Mouse (Mus musculus): ENCODE results near the gene Ncf4. TPM values are rescaled to one million over a fixed set of nuclear protein-coding genes. Genes with fewer than 3 reads are reported as not detected.
"Not testable (repeated sequence)": the region's sequence is repeated elsewhere in the genome, so short reads cannot be mapped to it uniquely, and the experiment has no call there.

Ncf4 gene
- polyA plus RNA-seq, 1 experiment from 2014 or later: 4.7 TPM

DNA sequence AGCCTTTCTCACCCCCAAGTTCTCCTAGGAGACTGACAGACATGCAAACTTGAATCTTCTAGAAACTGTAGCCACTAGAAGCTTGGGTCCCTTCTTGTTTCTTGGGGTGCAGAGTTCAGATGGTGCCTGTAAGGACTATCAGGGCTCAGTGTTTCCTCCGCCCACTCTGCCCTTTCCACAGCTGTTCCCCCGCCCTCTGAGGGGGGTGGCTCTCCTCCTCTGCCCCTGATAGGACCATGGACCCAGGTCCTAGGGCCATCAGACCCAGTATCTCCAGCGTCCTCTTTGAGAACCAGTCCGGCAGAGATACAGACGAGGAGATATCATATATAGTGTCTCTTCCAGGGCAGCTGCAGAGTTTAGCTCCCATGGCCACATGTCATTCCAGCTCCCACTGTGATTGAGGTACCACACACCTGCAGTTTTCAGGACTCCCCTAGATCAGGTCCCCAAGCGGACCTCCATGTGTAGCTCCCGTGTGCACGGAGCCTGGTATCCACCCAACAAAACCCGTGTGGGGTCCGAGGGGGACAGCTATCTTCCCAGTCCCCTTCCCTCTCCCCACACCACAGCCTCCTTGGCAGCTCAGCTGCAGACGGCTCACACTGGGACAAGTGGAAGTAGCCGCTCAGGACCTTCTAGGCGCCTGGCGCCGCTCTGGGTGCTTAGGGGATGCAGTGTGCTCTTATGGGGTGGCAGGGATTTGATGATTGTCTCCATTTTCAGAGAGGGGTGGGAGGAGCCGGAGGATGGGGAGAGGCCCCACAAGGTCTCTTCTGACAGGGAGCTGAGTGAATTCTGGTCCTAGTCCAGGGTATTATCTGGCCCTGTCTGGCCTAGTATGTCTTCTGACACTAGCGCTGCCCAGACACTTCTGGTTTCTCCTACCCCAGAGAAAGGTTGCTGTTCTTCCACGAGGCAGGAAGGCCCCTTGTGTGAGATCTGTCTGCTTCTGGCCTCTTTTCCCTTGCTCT, 1.8 kb downstream of the Ncf4 start:
- Histone ChIP-seq H3K27me3 (ENCODE audit: control insufficient read depth, insufficient read depth, low read length) (no peaks in the 10 kb centered on the region), H3K27ac (ENCODE audit: low read depth, low read length) (no peak overlapping the region), H3K9ac (ENCODE audit: low read length) (no peak overlapping the region), H3K9me3 (ENCODE audit: control insufficient read depth, low read length) (no peaks in the 10 kb centered on the region), H3K4me1 (replicated peaks; ENCODE audit: control insufficient read depth, insufficient read depth, low read length) (no peaks in the 10 kb centered on the region), H3K36me3 (ENCODE audit: control insufficient read depth, insufficient read depth, low read length) (no peaks in the 10 kb centered on the region), H3K4me2 (ENCODE audit: low read depth, low read length, severe bottlenecking) (no peak overlapping the region), H3K4me3 (ENCODE audit: low read depth, low read length) (no peak overlapping the region)
- WGBS: 82% methylated on average over 18 of the region's 18 CpGs
- ATAC-seq (replicated peaks; ENCODE audit: low FRiP score) (no peak), DNase-seq (ENCODE audit: low spot score) (no peak)

DNA sequence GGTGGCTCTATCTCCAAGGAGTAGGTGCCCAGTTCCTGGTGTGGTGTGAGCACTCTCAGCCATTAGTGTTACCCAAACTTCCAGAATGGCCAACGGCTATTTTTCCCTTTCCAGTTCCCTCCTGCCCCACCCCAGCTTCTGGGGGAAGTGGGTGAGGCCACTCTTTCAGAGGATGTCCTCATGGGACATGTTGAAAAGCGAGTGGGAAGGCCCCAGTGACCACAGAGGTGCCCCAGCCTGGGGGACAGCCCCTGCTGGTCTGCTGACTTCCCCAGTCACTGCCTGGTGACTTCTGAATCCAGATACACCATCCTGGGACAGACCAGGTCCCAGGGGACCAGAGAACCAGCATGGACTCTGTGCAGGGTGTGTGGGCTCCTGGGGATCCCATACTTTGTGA, 3.1 kb downstream of the Ncf4 start:
- Histone ChIP-seq H3K27ac (ENCODE audit: low read depth, low read length) (no peak overlapping the region), H3K4me3 (ENCODE audit: low read depth, low read length) (no peak overlapping the region), H3K4me1 (replicated peaks; ENCODE audit: control insufficient read depth, insufficient read depth, low read length) (no peaks in the 10 kb centered on the region), H3K4me2 (ENCODE audit: low read depth, low read length, severe bottlenecking) (no peak overlapping the region), H3K9me3 (ENCODE audit: control insufficient read depth, low read length) (no peaks in the 10 kb centered on the region), H3K36me3 (ENCODE audit: control insufficient read depth, insufficient read depth, low read length) (no peaks in the 10 kb centered on the region), H3K9ac (ENCODE audit: low read length) (no peak overlapping the region), H3K27me3 (ENCODE audit: control insufficient read depth, insufficient read depth, low read length) (no peaks in the 10 kb centered on the region)
- WGBS: 72% methylated on average over 2 of the region's 2 CpGs
- ATAC-seq (replicated peaks; ENCODE audit: low FRiP score) (no peak), DNase-seq (ENCODE audit: low spot score) (no peak)

DNA sequence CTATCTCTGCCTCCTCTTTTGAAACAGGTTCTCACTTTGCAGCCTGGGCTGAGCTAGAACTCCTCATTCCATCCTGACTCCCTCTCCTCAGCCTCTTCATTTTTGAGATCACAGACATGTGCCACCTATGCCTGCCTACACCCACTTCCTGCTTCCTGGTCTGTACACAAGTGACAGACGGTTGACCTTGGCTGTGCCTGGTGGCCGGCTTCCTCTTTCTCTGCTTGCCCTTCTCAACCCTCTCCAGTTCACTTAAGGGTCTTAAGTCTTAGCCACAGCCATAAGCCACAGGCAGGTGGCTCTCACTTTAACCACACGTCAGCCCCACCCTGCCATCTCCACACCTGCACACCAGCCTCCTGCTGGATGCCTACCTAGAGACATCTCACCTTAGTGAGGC, 3.8 kb downstream of the Ncf4 start:
- DNase-seq (ENCODE audit: low spot score): no peak
- Histone ChIP-seq H3K4me2 (ENCODE audit: low read depth, low read length, severe bottlenecking) (no peak overlapping the region), H3K4me1 (replicated peaks; ENCODE audit: control insufficient read depth, insufficient read depth, low read length) (no peaks in the 10 kb centered on the region), H3K36me3 (ENCODE audit: control insufficient read depth, insufficient read depth, low read length) (no peaks in the 10 kb centered on the region), H3K9ac (ENCODE audit: low read length) (no peak overlapping the region), H3K27ac (ENCODE audit: low read depth, low read length) (no peak overlapping the region), H3K4me3 (ENCODE audit: low read depth, low read length) (no peak overlapping the region), H3K27me3 (ENCODE audit: control insufficient read depth, insufficient read depth, low read length) (no peaks in the 10 kb centered on the region), H3K9me3 (ENCODE audit: control insufficient read depth, low read length) (no peaks in the 10 kb centered on the region)
- WGBS: 81% methylated on average over 3 of the region's 3 CpGs
- no peak for ATAC-seq (replicated peaks; ENCODE audit: low FRiP score)

DNA sequence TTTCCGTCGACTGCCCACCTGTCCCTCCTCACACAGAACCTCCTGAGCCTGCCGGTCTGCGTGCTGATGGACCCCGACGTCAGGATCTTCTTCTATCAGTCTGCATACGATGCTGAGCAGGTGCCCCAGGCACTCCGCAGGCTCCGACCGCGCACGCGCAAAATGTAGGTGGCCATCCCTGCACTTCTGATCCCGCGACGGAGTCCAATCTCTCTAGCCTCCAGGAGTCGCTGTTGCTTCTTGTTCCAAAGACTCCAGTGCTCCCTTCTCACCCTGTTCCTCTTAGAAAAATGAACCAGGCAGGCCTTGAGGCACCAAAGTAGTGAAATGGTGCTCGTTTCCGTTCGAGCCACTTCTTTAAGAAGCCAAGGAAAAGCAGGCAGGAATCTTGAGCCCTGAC, 10.2 kb downstream of the Ncf4 start:
- Histone ChIP-seq H3K27ac (ENCODE audit: low read depth, low read length) (no peak overlapping the region), H3K9me3 (ENCODE audit: control insufficient read depth, low read length) (no peaks in the 10 kb centered on the region), H3K4me1 (replicated peaks; ENCODE audit: control insufficient read depth, insufficient read depth, low read length) (no peaks in the 10 kb centered on the region), H3K9ac (ENCODE audit: low read length) (no peak overlapping the region), H3K4me3 (ENCODE audit: low read depth, low read length) (no peak overlapping the region), H3K4me2 (ENCODE audit: low read depth, low read length, severe bottlenecking) (no peak overlapping the region), H3K27me3 (ENCODE audit: control insufficient read depth, insufficient read depth, low read length) (no peaks in the 10 kb centered on the region), H3K36me3 (ENCODE audit: control insufficient read depth, insufficient read depth, low read length) (no peaks in the 10 kb centered on the region)
- ATAC-seq (replicated peaks; ENCODE audit: low FRiP score) (no peak), DNase-seq (ENCODE audit: low spot score) (peak; percentile 69)
- 21% methylated on average over 20 of the region's 20 CpGs for WGBS

DNA sequence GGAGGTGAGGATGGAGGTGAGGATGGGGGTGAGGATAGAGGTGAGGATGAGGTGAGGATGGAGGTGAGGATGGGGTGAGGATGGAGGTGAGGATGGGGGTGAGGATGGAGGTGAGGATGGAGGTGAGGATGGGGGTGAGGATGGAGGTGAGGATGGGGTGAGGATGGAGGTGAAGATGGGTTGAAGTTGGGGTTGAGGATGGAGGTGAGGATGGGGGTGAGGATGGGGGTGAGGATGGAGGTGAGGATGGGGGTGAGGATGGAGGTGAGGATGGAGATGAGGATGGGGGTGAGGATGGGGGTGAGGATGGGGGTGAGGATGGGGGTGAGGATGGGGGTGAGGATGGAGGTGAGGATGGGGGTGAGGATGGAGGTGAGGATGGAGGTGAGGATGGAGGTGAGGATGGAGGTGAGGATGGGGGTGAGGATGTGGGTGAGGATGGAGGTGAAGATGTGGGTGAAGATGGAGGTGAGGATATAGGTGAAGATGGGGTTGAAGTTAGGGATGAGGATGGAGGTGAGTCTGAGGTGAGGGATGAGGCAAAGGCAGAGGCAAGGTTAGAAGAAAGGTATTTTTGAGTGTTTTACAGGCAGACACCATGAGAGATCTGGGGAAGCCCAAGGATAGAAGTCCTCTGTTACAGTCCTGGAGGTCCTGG, 12.1 kb downstream of the Ncf4 start:
- H3K9me3 ChIP-seq (ENCODE audit: control insufficient read depth, low read length); H3K36me3 ChIP-seq (ENCODE audit: control insufficient read depth, insufficient read depth, low read length); H3K27ac ChIP-seq (ENCODE audit: low read depth, low read length); H3K4me1 ChIP-seq (replicated peaks; ENCODE audit: control insufficient read depth, insufficient read depth, low read length); H3K9ac ChIP-seq (ENCODE audit: low read length); H3K27me3 ChIP-seq (ENCODE audit: control insufficient read depth, insufficient read depth, low read length); H3K4me2 ChIP-seq (ENCODE audit: low read depth, low read length, severe bottlenecking); ATAC-seq (replicated peaks; ENCODE audit: low FRiP score); H3K4me3 ChIP-seq (ENCODE audit: low read depth, low read length); DNase-seq (ENCODE audit: low spot score): not testable (repeated sequence)

DNA sequence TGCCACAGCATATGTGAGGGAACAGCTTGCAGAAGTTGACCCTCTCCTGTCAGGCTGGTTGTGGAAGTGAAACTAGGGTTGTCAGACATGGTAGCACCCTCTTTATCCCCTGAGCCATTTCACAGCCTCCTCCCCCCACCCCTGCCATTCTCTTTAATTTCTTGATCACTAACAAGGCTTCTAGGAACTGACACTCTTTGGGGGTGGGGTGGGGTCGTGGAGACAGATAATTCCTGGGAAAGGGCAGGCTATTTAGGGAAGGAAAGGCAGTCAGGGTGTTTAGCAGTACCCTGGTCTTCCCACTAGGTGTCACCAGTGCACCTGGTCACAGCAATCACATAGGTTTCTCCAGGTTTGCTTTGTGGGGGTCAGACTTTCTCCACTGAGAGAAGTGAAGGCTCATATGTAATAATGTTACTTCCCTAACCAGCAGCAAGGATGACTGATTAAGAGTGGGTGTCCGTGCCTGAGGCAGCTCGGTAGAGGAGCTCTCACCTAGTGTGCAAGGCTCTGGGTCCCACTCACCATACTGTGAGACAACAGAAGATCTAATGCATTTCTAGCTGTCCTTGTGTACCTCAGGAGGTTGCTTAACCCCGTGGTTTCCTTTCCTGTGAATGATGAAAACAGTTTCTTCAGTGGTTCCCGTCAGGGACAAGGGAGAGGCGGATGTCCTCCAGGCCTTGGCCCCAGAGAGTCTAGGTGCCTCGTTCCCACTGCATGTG, 12.9 kb downstream of the Ncf4 start:
- no peak for ATAC-seq (replicated peaks; ENCODE audit: low FRiP score)
- Histone ChIP-seq H3K36me3 (ENCODE audit: control insufficient read depth, insufficient read depth, low read length) (no peaks in the 10 kb centered on the region), H3K4me1 (replicated peaks; ENCODE audit: control insufficient read depth, insufficient read depth, low read length) (no peaks in the 10 kb centered on the region), H3K9me3 (ENCODE audit: control insufficient read depth, low read length) (no peaks in the 10 kb centered on the region), H3K27me3 (ENCODE audit: control insufficient read depth, insufficient read depth, low read length) (no peaks in the 10 kb centered on the region), H3K4me2 (ENCODE audit: low read depth, low read length, severe bottlenecking) (no peak overlapping the region), H3K27ac (ENCODE audit: low read depth, low read length) (no peak overlapping the region), H3K9ac (ENCODE audit: low read length) (no peak overlapping the region), H3K4me3 (ENCODE audit: low read depth, low read length) (no peak overlapping the region)
- DNase-seq (ENCODE audit: low spot score): peak; percentile 72
- 43% methylated on average over 7 of the region's 7 CpGs for WGBS

DNA sequence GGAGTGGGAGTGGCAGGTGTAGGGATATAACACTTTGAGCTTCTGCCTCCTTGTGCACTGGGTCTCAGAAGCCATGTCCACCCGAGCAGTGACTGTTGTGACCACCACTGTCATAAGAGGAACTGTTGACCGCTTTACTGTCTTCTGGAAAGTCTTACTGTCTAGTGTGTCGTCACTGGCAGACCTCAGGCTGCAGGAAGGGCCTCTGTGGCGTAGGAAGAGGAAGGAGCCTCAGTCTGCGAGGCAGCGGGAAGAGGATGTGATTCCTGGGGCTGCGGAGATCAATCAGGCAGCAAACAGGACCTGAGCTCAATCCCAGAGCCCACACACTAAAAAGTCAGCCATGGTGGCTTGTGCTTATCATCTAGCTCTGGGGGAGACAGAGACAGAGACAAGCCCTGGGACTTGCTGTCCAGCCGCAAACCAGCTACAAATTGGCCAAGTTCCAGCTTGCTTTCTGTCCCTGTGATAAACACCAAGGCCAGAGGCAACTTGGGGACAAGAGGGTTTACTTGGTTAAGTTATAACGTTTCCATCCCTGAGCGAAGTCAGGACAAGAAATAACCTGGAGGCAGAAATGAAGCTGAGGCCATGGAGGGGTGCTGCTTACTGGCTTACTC, 13.8 kb downstream of the Ncf4 start:
- no peak overlapping the region for H3K27ac ChIP-seq (ENCODE audit: low read depth, low read length)
- ATAC-seq (replicated peaks; ENCODE audit: low FRiP score) (no peak), DNase-seq (ENCODE audit: low spot score) (no peak)
- H3K9ac ChIP-seq (ENCODE audit: low read length): no peak overlapping the region
- no peak overlapping the region for H3K4me2 ChIP-seq (ENCODE audit: low read depth, low read length, severe bottlenecking)
- no peaks in the 10 kb centered on the region for H3K36me3 ChIP-seq (ENCODE audit: control insufficient read depth, insufficient read depth, low read length)
- 76% methylated on average over 10 of the region's 10 CpGs for WGBS
- H3K9me3 ChIP-seq (ENCODE audit: control insufficient read depth, low read length): no peaks in the 10 kb centered on the region
- no peaks in the 10 kb centered on the region for H3K27me3 ChIP-seq (ENCODE audit: control insufficient read depth, insufficient read depth, low read length)
- no peaks in the 10 kb centered on the region for H3K4me1 ChIP-seq (replicated peaks; ENCODE audit: control insufficient read depth, insufficient read depth, low read length)
- H3K4me3 ChIP-seq (ENCODE audit: low read depth, low read length): no peak overlapping the region

DNA sequence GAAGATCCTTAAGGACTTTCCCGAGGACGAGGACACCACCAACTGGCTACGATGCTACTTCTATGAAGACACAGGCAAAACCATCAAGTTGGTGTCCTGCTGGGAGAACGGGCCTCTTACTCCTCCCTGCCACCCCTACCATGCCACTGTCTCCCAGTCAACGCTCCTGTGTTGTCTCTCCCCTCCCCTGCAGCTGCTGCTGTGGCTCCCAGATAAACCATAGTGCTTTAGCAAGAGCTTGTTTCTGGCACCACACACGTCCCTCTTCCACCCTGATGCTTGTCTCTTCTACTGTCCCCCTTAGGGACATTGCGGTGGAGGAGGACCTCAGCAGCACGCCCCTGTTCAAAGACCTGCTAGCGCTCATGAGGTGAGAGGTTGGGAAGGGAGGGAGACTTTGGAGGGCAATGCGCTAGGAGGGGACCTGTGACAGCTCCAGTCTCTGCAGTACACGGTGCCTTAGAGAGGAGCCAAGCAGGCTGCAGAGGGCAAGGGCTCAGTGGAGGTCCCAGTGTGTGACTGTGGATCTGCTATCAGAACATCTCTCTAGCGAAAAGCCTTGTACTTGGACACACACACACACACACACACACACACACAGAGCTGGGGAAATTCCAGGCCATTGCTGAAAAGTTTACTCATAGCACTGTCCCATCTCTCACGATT, 16.2 kb downstream of the Ncf4 start:
- no peak for ATAC-seq (replicated peaks; ENCODE audit: low FRiP score)
- WGBS: 81% methylated on average over 13 of the region's 13 CpGs
- no peak overlapping the region for H3K27ac ChIP-seq (ENCODE audit: low read depth, low read length)

More for the DNA sequence above, 16.2 kb downstream of the Ncf4 start:
- Histone ChIP-seq H3K4me2 (ENCODE audit: low read depth, low read length, severe bottlenecking) (no peak overlapping the region), H3K27me3 (ENCODE audit: control insufficient read depth, insufficient read depth, low read length) (no peaks in the 10 kb centered on the region), H3K4me1 (replicated peaks; ENCODE audit: control insufficient read depth, insufficient read depth, low read length) (no peaks in the 10 kb centered on the region), H3K9ac (ENCODE audit: low read length) (no peak overlapping the region), H3K36me3 (ENCODE audit: control insufficient read depth, insufficient read depth, low read length) (no peaks in the 10 kb centered on the region), H3K9me3 (ENCODE audit: control insufficient read depth, low read length) (no peaks in the 10 kb centered on the region), H3K4me3 (ENCODE audit: low read depth, low read length) (no peak overlapping the region)
- DNase-seq (ENCODE audit: low spot score): no peak

All from forebrain, embryonic 11.5 days (tissue).